Mouse (Mus musculus) layer of hippocampus, postnatal 10 days (tissue): ENCODE measurements around the gene Cyfip1. TPM values are rescaled to one million over a fixed set of nuclear protein-coding genes. Genes with fewer than 3 reads are reported as not detected.
A peak's percentile ranks its signal among the peaks of the same experiment; 100 is the strongest.

Experiments
- DNase-seq, 2 experiments: peaks; one replicate each; pipeline ENCODE4 v3.0.0; 2021; ENCODE audit warnings: low spot score in 2 of 2
- long read RNA-seq: library from polyadenylated mRNA; stranded (forward); transcript quantifications from one replicate; pipeline ENCODE4 v2.0.0, GENCODE M21; 2023
- total RNA-seq, 2 experiments: library from RNA; stranded (reverse); gene quantifications; 2 replicates each; pipeline ENCODE4 v1.2.3; 2021

Cyfip1 gene
- total RNA-seq, result 100 to 1,000 TPM; 115 TPM
- long read RNA-seq, full-length matches to known transcripts, result 26 of 44 reads
- long read RNA-seq, partial matches to known transcripts, result 15 of 44 reads
- long read RNA-seq, other reads (novel, unspliced or antisense), result 3 of 44 reads

DNA sequence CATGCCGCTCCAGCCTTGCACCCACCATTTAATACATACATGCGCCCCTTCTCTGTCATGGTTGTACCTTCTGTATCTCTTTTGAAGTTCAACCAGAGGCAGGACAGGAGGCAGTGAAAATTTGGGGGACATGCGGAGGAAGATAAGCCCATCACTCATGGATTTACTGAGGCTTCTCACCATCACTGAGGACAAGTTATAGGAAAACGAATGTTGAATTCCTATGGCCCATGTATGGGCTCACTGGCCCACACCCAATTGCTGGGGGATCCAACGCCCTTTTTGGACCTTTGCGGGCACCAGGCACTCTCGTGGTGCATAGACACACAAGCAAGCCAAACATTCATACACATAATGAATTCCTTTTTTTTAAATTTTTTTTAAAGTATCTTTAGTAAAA lies at the start of gene Cyfip1:
Gene Cyfip1 (plus strand): TSS at position 301 of the 400 bp plus-strand sequence.
- no peak for DNase-seq

DNA sequence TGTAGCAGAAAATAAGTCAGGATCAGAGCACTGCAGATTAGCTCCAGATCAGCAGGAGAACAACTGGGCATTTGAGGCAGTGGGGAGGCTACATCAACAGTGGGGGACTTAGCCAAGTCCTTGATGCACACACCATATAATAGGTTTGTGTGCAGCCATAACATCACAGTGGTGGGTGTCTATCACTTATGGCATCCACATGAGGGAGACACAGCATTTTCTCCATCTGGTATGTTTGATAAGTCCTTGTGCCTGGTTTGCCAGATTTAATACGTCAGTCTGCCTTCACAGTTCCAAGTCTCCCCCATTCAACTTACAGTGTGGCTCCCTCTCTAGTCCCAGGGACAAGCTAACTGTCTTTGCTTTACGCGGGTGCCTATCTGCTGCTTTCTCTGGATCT lies 49.3 kb upstream of the Cyfip1 start:
- no peak for DNase-seq

DNA sequence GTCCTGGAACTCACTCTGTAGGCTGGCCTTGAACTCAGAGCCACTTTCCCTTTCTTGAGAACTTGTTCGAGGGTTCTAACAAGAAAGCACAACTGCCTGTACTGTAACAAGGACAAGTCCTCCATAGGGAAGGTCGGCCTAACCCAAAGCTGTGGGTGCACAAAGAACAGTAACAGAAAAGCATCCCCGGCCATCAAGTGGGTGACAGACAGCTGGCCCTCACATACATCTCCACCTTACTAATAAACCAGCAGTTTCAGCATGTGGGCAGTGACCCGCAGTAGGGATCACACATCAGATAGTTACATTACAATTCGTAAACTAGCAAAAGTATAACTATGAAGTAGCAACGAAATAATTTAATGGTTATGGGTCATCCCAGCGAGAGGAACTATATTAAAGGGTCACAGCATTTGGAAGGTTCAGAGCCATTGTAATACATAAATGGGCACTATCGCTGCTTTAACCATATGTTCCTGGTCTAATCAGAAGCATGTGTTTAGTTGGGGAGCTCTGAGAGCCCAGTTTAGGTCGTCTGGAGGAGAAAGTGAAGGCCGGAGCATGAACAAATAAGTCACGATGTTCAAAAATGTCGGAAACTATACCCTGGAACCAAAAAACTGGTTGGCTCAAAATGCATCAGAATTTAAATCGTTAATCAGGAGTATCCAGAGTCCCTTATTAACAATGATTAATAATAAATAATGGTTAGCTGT lies 48.2 kb upstream of the Cyfip1 start:
- DNase-seq, result no peak

DNA sequence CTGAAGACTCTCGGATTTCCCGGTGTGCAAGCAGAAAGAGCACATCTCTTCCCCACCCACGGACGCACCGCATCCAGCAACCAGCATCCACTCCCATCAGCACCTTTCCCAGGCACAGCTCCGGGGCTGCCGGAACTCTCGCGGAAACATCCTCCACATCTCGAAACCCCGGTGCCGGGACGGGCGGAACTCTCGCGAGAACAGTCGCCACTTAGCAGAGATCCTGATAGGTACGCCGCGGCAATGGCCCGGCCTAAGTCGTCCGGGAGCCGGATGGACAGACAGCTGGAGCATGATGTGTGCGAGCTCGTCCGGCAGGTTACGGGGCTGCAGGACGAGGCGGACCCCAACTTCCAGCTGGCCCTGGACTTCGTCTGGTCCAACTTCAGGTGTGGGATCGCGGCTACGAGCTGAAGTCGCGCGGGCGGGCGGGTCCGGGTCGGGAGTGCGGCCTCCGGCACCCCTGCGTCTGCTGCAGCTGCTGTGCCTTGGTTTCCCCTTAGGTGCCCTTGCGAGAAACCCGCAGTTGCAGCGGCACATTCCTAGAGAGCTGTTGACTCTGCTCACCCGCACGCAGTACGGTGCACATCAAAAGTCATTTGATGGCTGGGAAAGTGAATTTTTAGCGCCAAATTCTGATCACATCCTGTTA lies 47.5 kb upstream of the Cyfip1 start, which contains the start of gene Tubgcp5:
Gene Tubgcp5 (plus strand): TSS at position 203 of the 652 bp plus-strand sequence.
- peak; percentile 97 to 98 for DNase-seq

DNA sequence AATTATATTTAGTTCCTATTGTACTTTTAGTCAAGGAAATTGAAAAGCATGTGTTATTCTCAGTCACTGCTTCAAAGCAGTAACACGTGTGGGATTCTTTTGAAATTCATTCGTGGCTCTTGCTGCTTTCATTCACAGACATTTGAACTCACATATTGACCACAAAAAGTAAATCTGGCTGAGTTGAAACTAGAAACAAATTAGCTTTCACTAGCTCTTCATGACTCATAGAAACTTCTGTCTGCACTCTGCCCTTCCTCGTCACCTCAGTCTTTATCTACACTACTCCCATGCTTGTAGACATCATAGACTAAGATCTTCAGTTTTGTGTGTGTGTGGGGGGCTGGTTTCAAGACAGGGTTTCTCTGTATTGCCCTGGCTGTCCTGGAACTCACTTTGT lies 41.6 kb upstream of the Cyfip1 start:
- no peak for DNase-seq

DNA sequence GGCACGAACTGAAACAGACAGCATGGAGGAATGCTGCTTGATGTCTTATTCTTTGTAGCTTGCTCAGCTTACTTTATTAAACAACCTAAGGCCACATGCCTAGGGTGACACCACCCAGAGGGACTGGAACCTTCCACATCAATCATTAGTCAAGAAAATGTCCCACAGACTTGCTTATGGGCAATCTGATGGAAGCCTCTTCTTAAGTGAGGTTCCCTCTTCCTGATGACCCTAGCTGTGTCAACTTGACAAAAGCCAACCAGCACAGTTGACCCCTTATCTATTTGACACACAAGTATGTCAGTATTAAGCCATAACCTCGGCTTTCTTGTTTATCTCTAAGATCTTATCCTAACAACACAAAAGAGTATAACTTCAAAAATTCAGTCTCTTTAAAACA lies 31.6 kb upstream of the Cyfip1 start:
- no peak for DNase-seq

DNA sequence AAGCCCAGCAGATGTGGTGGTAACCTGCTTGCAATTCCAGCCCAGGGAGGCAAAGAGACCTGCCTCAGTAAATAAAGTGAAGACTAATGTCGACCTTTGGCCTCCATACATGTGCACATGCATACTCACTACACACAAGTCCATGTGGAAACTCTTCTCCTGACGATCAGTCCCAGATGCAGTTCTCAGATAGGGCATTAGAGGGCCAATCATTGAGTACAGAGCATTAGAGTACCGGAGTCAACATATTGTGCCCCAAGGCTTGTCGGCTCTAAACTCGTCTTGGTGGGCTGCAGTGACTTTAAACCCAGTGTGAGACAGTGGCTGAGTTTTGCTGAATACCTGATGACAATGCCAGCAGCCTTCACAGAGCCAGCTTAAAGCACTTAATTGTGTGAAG lies 17.1 kb upstream of the Cyfip1 start:
- no peak for DNase-seq

DNA sequence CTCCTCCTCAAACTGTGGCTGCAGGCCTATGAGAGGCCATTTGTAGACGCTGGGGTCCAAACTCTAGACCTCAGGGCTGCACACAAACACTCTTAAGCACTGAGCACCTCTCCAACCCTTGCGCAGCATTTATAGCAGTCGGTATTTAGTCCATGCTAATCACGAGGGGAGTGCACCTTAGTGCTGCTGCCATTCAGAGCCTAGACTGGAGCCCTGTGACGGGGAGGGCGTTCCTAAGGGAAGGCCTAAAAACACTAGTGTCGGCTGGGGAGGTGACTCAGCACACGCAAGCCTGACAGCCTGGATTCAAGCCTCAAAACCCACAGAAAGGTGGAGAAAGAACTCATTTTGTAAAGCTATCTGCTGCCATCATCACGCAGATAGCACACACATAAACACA lies 14.0 kb upstream of the Cyfip1 start:
- DNase-seq, result no peak

DNA sequence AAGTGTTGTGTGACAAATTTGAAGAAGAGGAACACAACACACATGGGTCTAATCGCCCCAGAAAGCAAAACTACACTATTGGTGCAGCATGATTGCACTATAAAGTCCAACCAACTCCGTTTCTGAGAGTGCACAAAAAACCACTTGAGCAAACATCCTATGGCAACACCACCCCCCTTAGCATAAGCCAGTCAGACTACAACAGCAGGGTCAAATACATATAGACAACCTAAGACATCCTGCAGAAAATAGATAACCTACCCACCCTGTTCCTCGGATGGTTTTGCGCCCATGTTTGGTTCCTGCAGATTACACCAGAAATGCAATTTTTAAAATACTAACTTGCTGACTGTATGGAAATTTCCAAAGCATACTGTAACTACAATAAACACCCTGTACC lies 4.7 kb upstream of the Cyfip1 start:
- no peak for DNase-seq

DNA sequence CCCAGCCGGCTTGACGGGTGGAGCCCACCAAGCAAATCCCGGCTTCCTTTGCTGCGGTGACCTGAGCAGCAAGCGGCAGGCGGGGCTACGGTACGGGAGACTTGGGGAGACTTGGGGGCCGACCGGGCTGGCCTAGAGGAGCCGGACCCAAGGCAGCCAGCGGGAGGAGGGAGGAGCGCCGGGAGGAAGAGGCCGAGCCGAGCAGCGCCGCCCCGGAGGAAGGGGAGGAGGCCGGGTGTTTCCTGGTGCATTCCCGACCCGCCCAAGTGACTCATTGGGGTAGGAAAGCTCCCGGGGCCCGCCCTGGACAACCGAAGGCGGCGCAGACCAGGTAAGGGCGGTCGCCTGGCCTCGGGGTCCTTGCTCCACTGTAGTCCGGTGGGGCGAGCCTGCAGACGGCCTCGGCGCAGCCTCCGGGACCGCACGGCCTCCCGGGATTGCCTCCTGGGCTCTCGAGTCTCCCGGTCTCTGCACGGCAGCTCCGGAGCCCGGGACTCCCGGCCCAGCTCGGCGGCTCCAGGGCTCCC lies 495 bp downstream of the Cyfip1 start:
- peak; percentile 81 to 88 for DNase-seq

DNA sequence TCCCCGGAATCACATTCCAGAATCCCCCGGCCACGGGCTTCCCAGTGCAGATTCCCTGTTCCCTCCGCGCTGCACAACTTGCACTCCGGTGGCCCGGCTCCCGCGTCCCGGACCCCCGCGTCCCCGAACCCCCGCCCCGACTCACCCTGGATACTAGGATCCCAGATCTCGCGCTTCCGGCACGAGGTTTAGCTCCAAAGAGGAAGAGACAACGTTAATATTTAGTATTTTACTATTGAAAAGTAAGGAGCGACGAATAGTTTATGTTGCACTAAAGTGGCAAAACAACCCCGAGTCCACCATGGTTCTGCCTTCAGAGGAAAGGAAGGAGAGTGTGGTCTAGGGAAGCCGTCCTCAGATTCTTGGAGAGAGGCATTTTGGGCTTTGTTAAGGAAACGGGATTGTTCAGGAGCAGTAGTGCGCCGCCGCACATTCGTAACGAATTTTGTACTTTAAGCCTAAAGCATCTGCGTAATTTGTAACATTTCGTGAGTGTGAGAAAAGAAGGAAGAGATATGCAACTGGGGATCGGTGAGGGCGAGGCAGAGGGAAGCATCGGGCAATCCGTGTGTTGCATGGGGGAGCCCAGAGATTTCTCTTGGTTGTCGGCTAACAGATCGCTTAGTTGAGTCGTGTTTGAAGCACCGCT lies 1.1 kb downstream of the Cyfip1 start:
- peak in 1 of 2 experiments; percentile 34 for DNase-seq

DNA sequence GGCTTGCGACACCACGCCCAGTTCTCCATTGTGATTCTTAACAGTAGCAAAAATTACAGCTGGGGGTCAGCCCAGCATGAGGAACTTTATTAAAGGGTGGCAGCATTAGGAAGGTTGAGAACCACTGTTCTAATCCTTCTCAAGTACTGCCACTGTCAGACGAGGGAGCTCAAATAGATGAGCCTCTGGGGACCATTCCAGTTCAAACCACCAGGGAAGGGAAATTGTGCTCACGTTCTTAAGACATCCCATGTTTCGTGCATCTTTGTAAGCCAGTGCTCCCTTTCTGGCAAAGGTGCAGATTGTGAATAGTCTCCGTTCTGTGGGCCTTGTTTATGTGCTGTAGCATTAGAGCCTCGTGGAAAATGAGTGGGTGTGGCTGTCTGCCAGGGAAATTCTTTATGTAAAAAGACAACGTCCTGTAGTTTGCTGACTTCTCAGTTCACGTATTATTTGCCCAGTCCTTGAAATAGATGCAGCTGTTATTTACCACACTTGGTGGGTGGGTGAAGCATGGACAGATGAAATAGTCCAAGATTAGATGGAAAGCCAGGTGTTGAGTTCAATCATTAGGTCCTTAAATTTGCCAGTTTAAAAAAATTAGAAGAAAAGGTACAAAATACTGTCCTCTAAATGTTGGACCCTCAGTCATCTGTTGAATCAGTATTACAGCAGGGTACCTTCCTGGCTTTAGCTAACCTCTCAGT lies 5.2 kb downstream of the Cyfip1 start:
- no peak for DNase-seq

DNA sequence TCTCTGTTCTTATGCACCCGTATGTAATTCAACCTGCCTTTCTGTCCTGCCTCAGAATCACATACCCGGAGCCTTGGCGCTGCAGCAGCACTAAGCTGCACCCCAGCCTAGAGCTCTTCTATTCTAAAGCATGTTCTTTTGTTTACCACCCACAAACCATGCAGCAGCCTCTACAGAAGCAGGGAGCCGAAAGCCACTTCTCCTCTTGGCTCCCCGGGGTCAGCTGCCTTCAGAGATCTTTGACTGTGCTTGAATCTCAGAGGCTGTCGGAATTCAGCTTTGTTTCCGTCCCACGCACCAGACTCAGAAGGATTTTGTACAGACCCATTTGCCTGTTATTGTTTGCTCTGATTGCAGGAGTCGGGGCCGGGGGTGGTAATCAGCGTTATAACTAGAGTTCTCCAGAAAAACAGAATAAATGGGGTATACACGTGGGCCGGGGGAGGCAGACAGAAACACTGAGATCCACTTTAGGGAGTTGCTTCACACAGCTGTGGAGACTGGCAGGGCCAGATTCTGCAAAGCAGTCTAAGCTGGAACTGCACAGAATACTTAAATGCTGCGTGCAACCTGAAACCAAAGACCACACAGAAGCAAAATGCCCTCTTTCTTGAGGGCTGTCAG lies 8.5 kb downstream of the Cyfip1 start:
- DNase-seq, result peak; percentile 40 to 48

DNA sequence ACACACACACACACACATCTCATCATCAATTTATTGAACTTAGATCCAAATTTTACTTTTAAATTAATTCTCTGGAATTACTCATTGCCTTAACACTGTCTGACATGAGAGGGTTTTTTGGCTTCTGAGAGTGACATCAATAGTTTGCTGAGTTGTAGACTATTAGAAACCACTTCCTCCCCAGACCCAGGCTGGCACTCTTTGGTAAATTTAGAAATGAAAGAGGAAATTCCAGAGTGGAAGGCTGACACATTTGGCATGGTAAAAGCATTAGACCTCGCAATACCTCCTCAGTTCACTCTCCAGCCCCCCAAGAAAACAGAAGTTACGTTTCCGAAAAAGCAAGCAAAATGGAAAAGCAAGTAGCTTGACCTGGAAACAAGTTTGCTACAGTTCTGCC lies 11.2 kb downstream of the Cyfip1 start:
- no peak for DNase-seq

DNA sequence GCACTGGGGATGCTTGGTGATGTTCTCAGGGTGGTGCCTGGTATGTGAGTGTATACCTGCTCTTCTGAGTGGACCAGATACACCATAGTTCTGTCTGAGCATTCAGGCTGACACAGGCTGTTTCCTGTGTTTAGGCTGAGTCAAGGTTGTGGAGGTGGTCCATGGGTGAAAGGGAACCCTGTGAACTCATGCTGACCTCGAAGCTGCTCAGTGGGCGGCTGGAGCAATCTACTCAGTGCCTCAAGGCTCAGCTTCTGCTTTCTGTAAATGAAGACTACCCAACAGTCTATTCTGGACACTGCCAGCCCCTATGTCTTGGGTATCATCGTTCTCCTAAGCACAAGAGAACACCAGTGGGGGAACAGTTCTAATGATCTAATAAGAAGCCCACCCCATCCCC lies 14.1 kb downstream of the Cyfip1 start:
- no peak for DNase-seq

DNA sequence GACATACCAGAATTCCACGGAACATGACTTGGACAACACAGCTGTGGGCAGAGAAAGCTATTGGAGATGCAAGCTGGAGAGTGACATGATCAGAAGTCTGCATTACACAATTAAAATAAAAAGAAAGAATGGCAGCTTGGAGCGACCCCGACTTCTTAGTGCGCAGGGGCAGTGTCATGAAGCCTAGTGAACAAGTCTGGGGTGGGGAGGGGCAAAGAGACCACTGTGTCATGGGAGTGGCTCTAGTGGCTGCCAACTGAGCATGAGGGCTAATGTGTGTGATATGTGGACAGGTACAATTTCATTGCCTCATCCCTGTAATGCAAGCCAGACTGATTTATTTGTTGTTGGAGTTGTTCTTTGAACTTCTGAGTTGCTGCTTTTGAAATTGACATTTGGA lies 15.2 kb downstream of the Cyfip1 start:
- no peak for DNase-seq

DNA sequence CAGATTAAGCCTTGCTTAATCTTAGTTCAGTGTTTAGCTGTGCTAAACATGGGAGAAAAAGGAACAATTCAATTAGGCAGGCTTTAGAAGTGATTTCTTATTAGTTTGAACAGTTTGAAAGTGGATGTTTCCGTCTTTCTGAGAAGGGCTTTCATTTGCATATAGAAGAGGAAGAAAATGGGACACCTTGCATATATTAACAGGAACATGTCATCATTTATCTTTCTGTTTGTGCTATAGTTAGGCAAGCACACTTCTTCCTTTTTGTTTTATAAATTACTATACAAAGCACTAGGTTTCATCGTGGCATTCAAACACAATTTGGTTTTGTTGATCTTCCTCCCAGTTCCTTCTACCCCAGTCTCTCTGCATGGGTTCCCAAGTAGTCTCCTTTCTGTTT lies 16.2 kb downstream of the Cyfip1 start:
- DNase-seq, result no peak

DNA sequence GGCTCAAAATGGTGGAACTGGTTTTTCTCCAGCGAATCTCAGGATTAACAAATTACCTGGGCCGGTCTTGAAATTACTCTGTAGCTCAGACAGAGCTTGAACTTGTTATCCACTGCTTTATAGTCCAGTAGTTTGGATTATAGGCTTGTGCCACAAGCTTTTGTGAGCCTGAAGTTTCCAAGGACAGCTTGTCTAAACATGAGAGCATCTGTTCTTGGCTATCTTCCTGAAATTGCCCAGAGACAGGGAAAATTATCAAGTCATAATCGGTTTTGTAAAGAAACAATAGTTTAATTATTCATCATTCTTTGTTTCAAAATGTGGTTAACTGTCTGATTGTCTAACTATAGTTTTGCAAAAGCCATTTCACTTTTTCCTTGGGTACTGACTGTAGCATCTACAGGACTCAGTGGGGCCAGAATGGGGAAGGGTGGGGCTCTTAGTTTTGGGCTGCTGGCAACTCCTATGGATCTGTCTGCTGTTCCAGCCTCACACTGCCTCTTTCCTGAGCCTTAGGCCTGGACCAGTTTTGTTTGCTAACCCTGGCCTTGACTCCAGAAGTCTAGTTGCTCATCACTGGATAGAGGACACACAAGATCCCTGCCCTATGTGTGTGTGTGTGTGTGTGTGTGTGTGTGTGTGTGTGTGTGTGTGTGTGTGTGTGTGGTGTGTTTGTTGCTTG lies 17.4 kb downstream of the Cyfip1 start:
- no peak for DNase-seq

DNA sequence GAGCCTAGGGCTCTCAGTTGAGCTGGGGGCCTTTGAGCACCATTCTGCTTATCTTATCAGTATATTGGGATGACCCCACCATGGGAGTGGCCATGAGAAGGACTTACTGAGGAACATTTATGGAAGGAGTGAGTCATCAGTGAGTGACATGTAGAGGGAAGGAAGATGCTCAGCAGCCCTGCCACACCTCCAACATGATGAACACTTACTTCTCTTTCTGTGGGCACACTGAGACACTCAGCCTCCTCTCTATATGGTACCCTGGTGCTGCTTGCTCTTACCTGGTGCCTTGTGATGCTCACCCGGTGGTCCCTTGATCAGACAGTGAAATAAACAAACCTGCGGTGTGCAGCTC lies 17.9 kb downstream of the Cyfip1 start:
- no peak for DNase-seq

DNA sequence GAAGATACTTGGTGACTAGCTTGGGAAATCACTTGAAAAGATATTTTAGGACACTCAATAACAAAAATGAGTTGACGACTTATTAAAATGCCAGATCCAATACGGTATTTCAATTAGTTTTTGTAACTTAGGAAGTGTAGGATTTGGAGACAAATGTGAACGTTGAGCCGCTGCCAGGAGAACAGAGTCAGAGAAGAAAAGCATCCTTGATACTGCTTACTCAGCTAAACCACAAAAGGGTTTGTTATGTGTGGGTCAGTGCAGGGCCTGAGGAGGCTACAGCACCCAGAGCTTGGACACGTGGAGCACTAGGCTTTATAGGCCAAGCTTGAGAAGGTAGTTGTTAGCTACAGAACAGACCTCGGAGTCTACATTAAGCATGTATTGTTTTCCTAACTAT lies 18.4 kb downstream of the Cyfip1 start:
- DNase-seq, result no peak
